Mouse (Mus musculus): ENCODE measurements at regions not wholly inside any gene's neighbourhood (a gene's known extent, or its start where the extent isn't known, plus 50 kb on each side); places are given as distances from the start of the nearest gene placed in this dataset.

DNA sequence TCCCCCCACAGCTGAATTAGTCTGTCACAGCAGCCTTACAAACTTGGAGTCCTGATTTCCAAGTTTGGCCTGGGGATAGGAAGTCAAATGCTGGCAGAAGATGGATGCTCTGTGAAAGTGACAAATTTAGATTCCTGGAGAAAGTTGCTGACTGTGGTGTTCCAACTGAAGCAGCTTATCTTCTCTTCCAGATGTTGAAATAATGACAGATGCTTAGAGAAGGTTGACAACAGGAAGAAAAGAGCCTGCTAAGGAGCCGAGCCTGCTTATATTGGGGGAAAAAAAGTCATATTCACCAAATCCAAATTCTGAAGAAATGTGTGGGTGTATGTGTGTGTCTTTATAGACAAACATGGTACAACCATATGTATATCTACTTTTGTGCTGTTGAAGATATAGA, 1380.4 kb upstream of the Cdh8 start:
- no peak for DNase-seq (ENCODE audit: inconsistent age in 2 of 2, low spot score in 1 of 2)

DNA sequence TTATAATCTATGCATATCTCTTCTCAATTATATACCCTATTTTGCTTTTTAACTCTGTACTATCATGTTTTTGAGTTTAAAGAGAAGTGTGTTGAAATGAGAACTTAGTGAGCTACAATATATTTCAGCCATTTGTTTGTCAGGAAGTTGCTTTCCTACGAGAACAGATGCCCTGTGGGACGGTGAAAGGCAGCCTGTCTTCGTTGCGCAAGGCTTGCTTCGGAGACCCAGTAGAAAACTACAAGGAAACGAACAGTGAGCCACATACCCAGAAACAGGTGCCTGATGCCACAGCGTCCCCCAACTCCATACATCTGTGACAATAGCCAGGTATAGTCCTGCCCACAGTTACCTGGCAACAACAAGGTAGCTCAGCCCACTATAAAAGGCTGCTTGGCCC, 1377.7 kb upstream of the Cdh8 start:
- DNase-seq (ENCODE audit: inconsistent age in 2 of 2, low spot score in 1 of 2), result no peak

DNA sequence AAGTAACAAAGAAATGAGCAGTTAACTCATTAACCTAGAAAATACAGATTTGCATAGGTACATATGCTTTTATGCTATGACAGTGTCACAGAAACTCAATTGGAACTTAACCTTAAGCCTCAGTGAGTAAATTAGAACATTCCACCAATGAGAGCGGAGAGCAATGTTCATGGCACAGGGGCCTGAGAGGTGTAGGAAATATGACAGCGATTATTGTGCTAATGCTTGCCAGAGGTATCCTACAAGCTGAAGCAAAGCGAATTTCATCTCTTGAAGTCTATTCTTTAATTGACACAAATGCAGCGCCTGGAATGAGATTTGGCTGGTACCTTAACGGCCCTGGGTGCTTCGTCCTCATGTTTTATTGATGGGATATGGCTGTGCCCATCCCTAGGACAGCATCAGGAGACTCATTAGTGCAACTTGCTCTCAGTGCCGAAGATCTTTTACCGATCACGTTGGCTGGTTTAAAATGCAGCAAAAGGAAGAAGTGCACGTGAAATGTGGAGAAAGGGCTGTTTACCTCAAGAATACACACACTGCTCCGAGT, 1374.4 kb upstream of the Cdh8 start:
- DNase-seq (ENCODE audit: inconsistent age in 2 of 2, low spot score in 1 of 2), result no peak

DNA sequence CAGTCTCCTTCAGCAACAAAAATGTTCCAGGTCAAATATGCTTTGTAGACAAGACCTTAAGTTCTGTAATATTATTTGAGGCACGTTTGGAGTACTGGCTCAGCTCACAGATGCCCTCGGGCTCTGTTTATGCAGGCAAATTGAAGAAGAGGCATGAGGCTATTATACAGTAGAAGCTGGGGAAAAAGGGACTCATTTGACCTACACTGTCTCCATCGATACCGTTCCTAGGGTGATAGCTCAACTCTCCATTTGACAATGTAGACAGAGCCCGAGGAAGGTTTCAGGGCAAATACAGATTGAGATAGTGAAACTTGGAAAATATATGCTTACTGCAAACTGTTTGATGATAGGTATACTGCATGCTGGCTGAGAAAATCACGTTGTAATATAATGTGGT, 1371.9 kb upstream of the Cdh8 start:
- DNase-seq (ENCODE audit: inconsistent age in 2 of 2, low spot score in 1 of 2), result no peak

DNA sequence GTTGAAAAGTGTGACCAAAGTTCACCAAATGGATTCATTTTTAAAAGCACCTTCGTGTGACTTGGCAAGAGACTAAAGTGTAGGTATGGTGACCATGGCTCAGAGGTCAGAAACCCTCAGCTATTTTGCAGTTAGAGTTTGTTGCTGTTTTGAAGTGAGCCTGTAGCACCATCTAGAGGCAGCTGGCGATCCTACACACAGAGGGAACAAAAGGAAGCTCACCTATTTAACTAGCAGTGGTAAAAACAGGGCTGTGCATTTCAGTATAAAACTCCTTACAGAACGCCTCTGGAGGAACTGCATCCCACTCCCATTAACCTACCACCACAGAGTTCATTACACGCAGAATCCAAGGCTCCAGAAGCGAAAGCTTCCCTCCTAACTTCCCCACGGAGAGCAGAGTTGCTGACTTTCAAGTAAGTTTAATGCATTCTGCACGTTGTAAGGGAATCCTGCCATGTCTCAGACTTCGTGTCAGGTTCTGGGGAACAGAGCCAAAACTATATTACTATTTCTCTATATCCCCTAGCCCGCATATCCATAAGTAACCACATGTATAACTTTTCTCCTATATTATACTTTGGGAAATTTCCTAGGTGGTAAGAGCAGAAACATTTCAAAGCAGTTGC, 1356.6 kb upstream of the Cdh8 start:
- DNase-seq (ENCODE audit: inconsistent age in 2 of 2, low spot score in 1 of 2), result peak; percentile 32 to 80

GRCm38 (mm10) chr8:100769617-100770016, 1353.3 kb upstream of the Cdh8 start:
- DNase-seq (ENCODE audit: inconsistent age in 2 of 2, low spot score in 1 of 2), result no peak

DNA sequence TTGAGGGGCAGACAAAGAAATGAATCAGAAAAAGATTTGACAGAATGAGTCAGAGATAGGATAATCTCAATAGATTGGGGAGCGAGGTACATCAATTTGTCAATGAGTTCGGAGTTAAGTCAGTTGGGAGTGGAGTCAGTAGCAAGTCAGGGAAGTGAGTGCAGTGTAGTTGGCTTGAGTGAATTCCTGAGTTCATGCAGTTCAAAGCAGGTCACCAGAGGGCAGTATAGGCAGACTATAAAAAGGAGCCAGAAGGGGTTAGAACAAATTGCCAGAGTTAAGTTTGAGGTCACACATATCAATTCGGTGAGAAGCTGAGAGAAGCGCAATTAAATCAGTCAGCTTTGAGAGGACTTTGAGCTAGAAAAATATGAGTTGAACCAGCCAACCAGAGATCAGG, 1317.7 kb upstream of the Cdh8 start:
- no peak for DNase-seq (ENCODE audit: inconsistent age in 2 of 2, low spot score in 1 of 2)

- DNase-seq (ENCODE audit: inconsistent age in 2 of 2, low spot score in 1 of 2), result no peak
Observed at GRCm38 (mm10) chr8:100702365-100702764, 1286.1 kb upstream of the Cdh8 start.

DNA sequence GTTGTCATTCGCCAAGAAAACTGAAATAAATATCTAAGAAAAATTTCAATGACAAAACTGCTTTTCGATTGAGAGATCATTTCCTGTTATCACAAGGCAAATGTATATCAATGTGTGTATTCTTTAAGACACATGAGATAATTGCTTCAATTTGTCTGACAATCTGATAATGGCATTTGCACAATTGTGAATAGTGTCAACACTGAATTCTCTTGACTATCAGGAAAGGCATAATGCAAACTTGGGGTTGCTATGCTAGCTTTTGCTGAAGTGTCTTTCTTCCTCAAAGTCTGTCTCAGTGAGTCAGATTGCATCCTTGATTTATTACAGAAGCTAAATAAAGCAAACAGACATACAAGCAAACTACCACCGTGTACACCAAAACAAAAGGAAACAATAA, 1278.8 kb upstream of the Cdh8 start:
- no peak for DNase-seq (ENCODE audit: inconsistent age in 2 of 2, low spot score in 1 of 2)

DNA sequence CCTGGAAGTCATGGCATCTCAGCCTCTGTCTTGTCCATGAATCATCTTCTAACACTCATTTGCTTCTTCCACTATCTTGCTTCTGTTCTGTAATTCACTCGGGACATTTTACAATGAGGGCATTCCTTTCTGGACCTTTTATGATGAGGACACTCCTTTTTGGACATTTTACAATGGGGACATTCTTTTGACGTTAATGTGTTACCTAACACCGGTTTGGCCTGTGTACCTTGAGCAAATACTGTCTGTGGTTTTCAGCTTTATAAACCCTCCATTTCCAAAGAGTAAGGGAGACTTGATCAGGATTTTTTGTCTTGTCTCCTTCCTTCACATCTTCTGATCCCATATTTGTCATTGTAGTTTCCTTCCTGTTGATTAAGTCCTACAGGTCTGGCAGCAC, 1262.3 kb upstream of the Cdh8 start:
- no peak for DNase-seq (ENCODE audit: inconsistent age in 2 of 2, low spot score in 1 of 2)

Data from adrenal gland, adult (tissue).